Mouse (Mus musculus) cerebellum, adult 9-10 months (tissue): ENCODE results near the gene Ntn5.
A peak's percentile ranks its signal among the peaks of the same experiment; 100 is the strongest.
"Not testable (repeated sequence)": the region's sequence is repeated elsewhere in the genome, so short reads cannot be mapped to it uniquely, and the experiment has no call there.

Experiments
- DNase-seq: peaks from one replicate; pipeline ENCODE4 v3.0.0; 2022

Ntn5 gene

DNA sequence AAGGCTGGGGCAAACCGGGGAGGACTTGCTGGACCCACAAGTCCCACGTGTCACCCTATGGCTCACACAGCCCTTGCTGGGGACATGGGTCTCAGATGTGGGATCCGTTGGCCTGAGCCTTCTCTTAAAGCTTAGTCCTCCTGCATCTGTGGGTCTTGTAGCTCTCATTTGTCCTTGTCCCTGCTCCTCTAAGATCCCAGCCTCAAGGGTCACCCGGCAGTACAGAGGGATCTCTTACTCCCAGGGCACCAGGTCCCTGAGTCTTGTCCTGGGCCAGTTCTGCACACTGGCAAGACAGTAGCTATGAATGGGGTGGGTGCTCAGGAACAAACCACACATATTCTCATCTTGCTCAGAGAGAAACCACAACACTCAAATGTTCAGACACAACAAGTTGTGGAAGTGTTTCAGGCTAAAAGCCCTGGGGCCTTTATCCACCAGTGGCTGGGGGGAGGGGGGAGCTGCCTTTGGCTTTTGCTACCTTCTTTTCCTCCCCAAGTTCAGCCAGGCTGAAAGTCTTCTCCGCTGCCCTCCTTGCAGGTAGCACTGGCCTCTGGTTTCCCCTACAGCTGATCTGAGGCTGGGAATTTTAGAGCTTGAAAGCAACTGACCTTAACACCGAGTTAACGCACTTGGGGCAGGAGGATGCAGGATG, at the start of gene Ntn5:
TSS of gene Ntn5 (plus strand) at position 627 of the 655 bp plus-strand sequence.
- DNase-seq: no peak

GRCm38 (mm10) chr7:45634946-45635681, 48.7 kb upstream of the Ntn5 start:
- no peak for DNase-seq

- DNase-seq: peak; percentile 54
These were observed 47.8 kb upstream of the Ntn5 start for GRCm38 (mm10) chr7:45635711-45636688.

GRCm38 (mm10) chr7:45637710-45638109, 46.1 kb upstream of the Ntn5 start:
- DNase-seq: peak; percentile 65

- peak; percentile 99 for DNase-seq
These were observed 45.0 kb upstream of the Ntn5 start for GRCm38 (mm10) chr7:45638623-45639401.

DNA sequence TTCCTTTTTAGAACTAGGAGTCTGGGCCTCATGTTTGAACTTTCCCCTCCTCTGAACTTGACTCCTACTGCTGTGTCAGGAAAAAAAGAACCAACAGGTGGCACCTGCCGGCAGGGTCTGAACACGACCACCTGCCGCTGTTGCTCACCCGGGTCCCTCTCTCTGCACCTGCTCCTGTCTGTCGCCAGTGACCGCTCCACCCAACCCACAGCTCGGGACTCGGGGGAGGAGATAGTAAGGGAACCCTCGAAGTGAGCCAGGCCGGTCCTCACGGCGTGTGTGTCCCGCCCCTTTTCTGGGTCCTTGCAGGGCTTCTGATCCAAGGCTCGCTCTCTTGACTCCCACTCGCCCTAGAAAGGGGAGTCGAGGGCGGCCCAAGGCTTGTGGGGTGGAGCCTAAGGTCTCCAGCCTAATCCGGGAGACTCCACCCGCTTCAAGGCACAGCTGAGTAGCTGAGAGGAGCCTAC, 44.2 kb upstream of the Ntn5 start, which contains the start of gene Mamstr:
TSS of gene Mamstr (plus strand) at position 417 of the 467 bp plus-strand sequence.
- peak; percentile 71 for DNase-seq

DNA sequence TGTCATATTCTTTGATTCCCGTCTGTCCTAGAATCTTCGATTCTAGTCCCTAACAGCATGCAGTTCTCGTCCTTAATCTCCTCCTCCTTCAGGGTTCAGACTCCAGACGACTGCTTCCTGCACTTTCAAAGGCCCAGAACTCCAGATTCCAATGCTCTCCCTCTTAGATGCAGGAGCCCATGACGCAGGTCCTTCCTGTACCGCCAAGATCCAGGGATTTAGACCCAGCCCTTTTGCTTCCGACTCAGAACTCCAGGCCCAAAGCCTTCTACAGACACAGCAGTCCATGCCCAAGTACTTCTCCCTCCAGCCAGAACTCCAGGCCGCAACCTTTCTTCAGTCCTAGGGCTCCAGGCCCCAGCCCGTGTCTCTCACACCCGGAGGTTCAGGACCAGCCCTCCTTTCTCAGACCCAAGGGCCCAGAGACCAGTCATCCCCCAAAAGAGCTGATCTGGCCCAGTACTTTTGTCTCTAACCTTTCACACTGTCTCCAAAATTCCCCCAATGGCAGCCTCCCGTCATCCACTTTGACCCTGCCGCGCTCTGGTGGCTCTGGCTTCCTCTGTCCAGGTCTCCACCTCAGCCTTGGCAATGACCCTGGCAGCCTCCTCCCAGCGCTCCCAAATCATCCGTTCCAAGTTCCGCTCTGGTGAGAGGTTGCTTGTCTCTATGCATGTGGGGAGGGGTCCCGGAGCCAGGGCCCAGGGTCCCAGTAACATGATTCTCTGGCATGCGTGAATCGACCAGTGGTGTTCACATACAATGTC, 43.4 kb upstream of the Ntn5 start:
- peak; percentile 67 for DNase-seq

DNA sequence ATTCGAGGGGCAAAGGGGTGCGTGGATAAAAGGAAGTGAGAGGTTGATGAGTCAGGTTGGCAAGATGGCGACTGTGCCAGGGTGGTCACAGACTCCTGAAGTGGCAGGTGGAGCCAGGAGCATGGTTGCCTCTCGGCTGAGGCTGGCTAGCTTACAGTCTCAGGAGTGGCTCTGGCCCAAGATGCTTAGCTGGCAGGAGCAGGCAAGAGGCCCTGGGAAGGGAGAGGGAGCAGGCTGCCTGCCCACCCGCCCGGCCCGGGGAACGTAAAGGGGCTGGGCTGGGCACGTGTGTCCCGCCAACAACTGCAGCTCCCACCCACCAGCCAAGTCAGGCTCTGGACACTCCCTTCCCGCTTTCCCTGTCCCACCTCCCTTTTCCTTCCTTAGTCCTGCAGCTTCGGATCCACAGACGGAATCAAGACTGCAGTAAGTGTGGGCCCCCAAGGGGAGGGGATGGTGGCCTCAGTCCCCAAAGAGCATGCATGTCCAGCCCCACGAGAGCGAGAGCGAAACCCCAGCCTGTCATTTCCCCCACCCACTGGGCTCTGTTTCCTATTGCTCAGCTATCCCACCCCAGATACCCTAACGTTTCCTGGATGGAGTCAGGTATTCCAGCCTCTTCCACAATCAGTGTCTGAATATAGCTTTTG, 42.3 kb upstream of the Ntn5 start:
- peak; percentile 60 for DNase-seq

GRCm38 (mm10) chr7:45642083-45642482, 41.7 kb upstream of the Ntn5 start:
- DNase-seq: peak; percentile 74

- peak; percentile 68 for DNase-seq
These were observed 41.1 kb upstream of the Ntn5 start for GRCm38 (mm10) chr7:45642503-45643255.

DNA sequence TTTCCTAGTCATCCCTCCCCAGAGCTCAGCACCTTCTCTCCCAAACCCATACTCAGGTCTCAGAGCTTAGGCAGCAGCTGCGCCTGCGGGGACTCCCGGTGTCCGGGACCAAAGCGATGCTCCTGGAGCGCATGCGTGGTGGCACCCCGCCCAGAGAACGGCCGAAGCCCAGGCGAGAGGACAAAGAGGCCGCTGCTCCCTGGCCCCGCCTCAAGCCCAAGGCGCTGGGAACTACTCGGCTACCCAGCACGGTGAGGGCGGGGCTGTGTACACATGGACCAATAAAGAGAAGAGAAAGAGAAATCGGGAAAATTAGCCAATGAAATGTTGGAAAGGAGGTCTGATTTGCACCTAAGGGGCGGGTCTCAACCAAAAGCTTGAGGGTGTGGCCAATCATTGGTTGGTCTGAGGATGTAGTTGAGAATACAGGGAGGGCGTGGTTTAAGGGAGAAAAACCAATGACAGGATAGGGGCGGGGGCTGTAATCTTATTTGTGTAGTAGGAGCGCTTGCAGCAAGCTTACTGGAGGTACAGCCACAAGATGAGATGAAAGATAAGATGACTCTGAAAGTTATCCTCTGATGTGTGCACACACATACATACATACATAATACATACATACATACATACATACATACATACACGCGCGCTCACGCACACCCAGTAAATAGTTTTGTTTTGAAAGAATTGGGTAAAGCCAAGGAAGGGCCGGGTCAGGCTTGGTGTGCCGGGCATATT, 40.2 kb upstream of the Ntn5 start:
- peak; percentile 100 for DNase-seq

- peak; percentile 78 for DNase-seq
These were observed 39.6 kb upstream of the Ntn5 start for GRCm38 (mm10) chr7:45644183-45644582.

GRCm38 (mm10) chr7:45644872-45645590, 38.8 kb upstream of the Ntn5 start:
- peak; percentile 66 for DNase-seq

- no peak for DNase-seq
These were observed 38.2 kb upstream of the Ntn5 start for GRCm38 (mm10) chr7:45645591-45645971.

GRCm38 (mm10) chr7:45646671-45647070, 37.2 kb upstream of the Ntn5 start:
- no peak for DNase-seq

DNA sequence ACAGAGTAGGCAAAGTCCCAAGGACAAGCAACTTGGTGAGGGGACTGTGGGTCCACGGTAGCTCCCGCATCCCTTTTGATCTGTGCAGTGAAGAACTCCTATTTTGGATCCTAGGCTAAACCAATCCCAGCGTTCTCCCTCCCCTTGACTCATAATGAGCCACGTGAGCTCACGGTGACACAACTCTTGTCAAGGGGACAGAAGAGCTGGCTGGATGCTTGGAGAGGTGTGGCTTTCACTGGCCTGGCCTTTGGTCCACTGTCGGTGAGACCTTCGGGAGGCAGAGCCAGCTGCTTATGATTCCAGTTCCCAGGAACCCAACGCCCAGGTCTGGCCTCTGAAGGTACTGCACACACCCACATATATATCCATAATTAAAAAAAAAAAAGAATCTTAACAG, 34.5 kb upstream of the Ntn5 start:
- no peak for DNase-seq

- DNase-seq: not testable (repeated sequence)
These were observed 33.3 kb upstream of the Ntn5 start for GRCm38 (mm10) chr7:45650484-45650883.

GRCm38 (mm10) chr7:45654424-45655047, 29.3 kb upstream of the Ntn5 start:
- no peak for DNase-seq
